Mouse (Mus musculus) 3134 (cell line): ENCODE results near the gene Selenon.

Experiments used
- DNase-seq: peaks from one replicate; pipeline ENCODE4 v3.0.0-alpha.2; 2011; ENCODE audit warnings: low spot score; ENCODE audit not compliant: insufficient read length; ENCODE audit errors: extremely low read depth

Selenon gene

DNA sequence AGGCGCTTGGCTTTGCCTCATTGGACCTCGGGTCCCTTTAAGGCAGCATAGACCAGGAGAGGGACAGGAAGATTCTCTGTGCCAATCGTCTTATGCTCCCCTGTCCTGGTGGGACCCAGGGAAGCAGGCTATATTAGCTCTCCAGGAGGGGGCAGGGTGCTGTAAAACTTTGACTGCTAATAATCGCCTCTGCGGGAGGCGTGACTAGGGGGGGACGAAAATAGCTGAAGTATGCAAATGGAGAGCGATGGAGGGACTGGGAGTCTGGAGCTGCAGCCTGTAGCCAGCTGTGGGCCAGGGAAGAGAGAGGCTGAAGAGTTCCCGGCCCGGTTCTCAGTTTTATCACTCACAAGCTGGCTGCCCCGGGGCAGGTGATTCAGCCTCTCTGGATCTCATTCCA is 27.2 kb upstream of the Selenon start:
- DNase-seq = no peak

- no peak for DNase-seq
Observed at GRCm38 (mm10) chr4:134578407-134578806, 26.4 kb upstream of the Selenon start.

GRCm38 (mm10) chr4:134577281-134577680 is 25.3 kb upstream of the Selenon start:
- no peak for DNase-seq

GRCm38 (mm10) chr4:134575486-134575885 is 23.5 kb upstream of the Selenon start:
- no peak for DNase-seq

- DNase-seq = no peak
Observed at GRCm38 (mm10) chr4:134572449-134573300, 20.7 kb upstream of the Selenon start.

GRCm38 (mm10) chr4:134570704-134571451 is 18.9 kb upstream of the Selenon start:
- DNase-seq = no peak

GRCm38 (mm10) chr4:134569831-134570230 is 17.9 kb upstream of the Selenon start:
- no peak for DNase-seq

GRCm38 (mm10) chr4:134569205-134569604 is 17.2 kb upstream of the Selenon start:
- no peak for DNase-seq

DNA sequence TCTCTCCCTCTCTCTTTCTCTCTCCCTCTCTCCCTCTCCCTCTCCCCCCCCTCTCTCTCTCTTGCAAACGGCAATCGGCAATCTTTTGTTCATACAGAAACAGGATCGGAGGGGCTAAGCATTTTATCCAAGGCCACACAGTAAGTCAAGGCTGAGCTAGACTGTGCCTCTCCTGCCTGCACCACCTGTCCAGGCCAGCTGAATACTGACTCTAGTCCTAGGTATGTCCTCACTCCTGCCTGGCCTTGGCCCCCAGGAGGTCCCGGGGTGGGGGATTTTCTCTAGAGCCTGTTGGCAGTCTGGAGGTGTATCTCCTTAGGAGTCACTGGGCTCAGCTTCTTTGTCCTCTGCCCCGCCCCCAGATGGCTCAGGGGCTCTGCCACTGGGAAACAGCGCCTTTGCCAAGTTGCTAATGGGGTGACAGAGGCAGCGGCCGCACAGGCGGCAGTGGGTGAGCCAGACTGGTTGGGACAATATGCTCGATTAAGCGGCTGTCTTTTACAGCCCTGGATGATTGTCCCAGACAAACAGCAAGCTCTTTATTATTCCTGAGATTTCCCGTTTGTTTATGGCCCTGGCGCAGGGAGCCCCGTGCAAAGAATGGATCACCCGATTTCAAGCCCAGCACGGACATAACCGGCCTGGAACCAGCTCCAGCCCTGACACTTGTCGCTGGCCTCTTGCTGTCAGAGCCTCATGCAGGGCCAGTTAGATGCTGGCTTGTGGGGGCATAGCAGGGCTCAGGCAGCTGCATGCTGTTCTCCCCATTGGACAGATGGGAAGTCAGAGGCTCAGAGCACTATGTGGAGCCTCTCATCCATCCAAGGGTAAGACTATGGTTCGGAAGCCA is 15.6 kb upstream of the Selenon start:
- DNase-seq = no peak

- DNase-seq = no peak
Observed at GRCm38 (mm10) chr4:134564093-134564492, 12.1 kb upstream of the Selenon start.

- no peak for DNase-seq
Observed at GRCm38 (mm10) chr4:134563624-134564023, 11.7 kb upstream of the Selenon start.

- DNase-seq = no peak
Observed at GRCm38 (mm10) chr4:134562014-134562413, 10.0 kb upstream of the Selenon start.

DNA sequence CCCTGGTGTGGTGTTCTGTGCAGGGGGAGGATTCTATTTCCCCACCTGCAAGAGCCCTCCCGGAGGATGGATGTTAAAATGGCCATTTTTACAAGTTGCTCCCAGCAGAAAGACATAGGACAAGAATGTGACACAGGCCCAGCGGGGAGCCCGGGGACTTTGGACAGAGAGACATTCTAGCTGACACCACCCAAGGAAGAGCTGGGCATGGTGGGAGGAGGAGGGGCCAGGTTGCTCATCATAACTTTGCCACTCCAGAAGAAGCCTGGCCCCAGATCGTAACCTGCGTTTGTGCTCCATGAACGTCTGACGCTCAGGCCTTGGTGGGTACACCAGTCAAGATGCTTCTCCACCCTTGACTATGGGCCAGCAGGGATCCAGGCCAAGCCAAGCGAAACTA is 8.7 kb upstream of the Selenon start:
- DNase-seq = no peak

- peak; percentile 67 for DNase-seq
Observed at GRCm38 (mm10) chr4:134559154-134559553, 7.2 kb upstream of the Selenon start.

DNA sequence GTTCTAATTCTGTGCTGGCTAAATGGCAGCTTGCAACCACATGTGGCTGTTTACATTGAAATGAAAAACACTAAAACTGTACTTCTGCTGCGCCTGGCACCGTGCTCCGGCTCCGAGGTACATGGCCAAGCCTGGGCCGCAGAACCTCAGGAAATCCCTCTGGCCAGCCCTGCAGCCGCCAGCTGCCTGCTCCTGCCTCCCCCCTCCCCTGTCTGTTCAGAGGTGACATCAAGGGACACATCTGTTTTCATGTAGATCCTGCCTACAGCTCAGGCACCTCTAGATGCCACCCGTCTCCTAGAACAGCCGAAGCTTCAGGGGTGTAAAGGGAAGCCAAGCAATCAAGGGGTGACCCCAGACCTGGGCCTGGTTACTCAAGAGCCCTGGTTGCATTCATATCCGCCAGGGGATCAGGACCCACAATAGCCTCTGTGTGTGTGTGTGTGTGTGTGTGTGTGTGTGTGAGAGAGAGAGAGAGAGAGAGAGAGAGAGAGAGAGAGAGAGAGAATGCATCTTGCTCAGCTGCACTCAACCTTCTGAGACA is 6.7 kb upstream of the Selenon start:
- DNase-seq = peak; percentile 55

GRCm38 (mm10) chr4:134557626-134558249 is 5.8 kb upstream of the Selenon start:
- DNase-seq = no peak

DNA sequence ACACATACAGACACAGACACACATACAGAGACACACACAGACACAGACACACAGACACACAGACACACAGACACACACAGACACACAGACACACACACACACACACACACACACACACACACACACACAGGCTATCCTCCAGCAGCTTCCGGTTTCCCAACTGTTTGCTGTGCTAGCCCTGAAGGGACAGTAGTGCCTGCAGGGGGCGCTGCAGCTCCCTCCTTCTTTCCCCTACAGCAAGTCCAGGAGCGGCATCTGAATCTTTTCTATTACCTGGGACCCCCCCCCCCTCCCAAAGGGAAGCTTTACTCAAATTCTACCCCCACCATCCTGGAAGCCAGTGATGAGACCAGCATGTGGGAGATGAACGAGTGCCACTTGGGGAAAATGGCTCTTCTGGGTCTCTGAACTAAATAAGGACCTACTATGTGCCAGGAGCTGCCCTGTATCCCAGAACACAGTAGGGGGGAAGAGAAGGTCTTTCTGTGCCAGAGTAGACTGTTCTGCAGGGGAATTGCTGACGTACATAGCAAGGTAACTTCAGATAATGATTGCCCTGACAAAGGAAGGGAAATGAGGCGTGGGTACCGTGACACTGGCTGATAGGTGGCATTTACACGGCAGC is 4.1 kb upstream of the Selenon start:
- DNase-seq = no peak

- no peak for DNase-seq
Observed at GRCm38 (mm10) chr4:134553631-134554030, 1.7 kb upstream of the Selenon start.

DNA sequence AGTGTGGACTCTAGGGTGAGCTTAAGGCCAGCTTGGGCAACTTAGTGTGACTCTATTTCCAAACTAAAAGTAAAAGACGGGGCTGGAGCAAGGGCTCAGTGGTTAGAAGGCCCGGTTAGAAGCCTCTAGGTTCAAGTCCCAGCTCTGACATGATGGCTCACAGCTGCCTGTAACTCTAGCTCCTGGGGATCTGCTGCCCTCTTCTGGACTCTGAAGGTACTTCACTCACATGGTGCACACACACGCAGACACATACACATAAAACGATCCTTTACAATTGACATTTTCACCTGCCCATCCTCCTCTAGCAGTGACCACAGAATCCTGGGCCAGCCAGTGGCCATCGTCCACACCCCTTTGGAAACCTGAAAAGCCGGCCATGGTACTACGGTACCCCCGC is 2.1 kb downstream of the Selenon start:
- no peak for DNase-seq
